Comparison of ENCODE assay signal across 8 mouse cellular contexts in the genomic region with DNA sequence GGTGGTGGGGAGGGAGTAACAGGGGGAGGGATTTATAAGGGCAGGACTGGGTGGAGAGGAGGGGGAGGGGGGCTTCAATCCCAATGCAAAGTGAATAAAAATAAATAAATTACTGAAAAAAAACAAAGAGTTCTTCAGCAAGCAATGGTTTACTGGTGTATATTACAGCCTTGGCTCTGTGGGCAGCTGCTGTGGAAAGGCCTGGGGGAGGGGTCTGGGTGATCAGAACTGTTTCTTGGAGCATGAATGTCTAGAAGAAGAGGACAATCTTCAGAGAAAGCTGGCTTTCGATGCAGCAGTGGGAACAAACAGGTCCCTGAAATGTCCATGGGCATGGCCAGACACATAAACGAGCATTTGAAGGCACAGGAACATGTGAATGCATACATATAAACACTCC. TPM values are rescaled to one million over a fixed set of nuclear protein-coding genes. Genes with fewer than 3 reads are reported as not detected.
DNase-seq lines count a peak whose midpoint lies in the region; ATAC-seq and TF ChIP-seq lines count a peak whose summit lies in the region.
"Not testable (repeated sequence)": the region's sequence is repeated elsewhere in the genome, so short reads cannot be mapped to it uniquely, and the experiment has no call there.

No protein-coding gene starts in this region.

- intact Hi-C loops in gastrocnemius, adult 2 months (cut with DNase I) = not testable (repeated sequence)

- H3K27ac ChIP-seq in gastrocnemius, adult 2 months = peak overlapping the region; percentile 90
- H3K27ac ChIP-seq in heart, postnatal 0 days (ENCODE audit: low read depth) = peak overlapping the region; percentile 96
- H3K27ac ChIP-seq in intestine, postnatal 0 days (ENCODE audit: low read depth, low read length) = 0 out of 2 replicates have a peak overlapping the region, but pooled peaks have one; percentile 78
- H3K27ac ChIP-seq in limb, embryonic 12.5 days = peak overlapping the region; percentile 81
- peak overlapping the region; percentile 89 for H3K27ac ChIP-seq in liver, embryonic 16.5 days (ENCODE audit: low read length)
- not testable (repeated sequence) for H3K27ac ChIP-seq in midbrain, embryonic 15.5 days
- peak overlapping the region; percentile 97 for H3K27ac ChIP-seq in stomach, embryonic 16.5 days (ENCODE audit: low read length)

- not testable (repeated sequence) for H3K36me3 ChIP-seq in heart, postnatal 0 days (replicated peaks; ENCODE audit: control insufficient read depth, insufficient read depth, low read length); intestine, postnatal 0 days (ENCODE audit: control insufficient read depth, insufficient read depth); limb, embryonic 12.5 days; liver, embryonic 16.5 days (ENCODE audit: control insufficient read depth, insufficient read depth); midbrain, embryonic 15.5 days (replicated peaks); stomach, embryonic 16.5 days (ENCODE audit: control insufficient read depth, insufficient read depth, low read length)

- H3K4me3 ChIP-seq in gastrocnemius, adult 2 months = peak overlapping the region; percentile 68
- H3K4me3 ChIP-seq in heart, postnatal 0 days (ENCODE audit: low read depth, low read length); intestine, postnatal 0 days (ENCODE audit: low read depth, low read length); limb, embryonic 12.5 days (replicated peaks); liver, embryonic 16.5 days (ENCODE audit: low read depth, low read length); midbrain, embryonic 15.5 days; stomach, embryonic 16.5 days (replicated peaks; ENCODE audit: low read length): not testable (repeated sequence)

- not testable (repeated sequence) for H3K27me3 ChIP-seq in heart, postnatal 0 days (ENCODE audit: control insufficient read depth, insufficient read depth, low read length); intestine, postnatal 0 days (replicated peaks; ENCODE audit: control insufficient read depth, insufficient read depth, low read length); limb, embryonic 12.5 days; liver, embryonic 16.5 days (ENCODE audit: control insufficient read depth, insufficient read depth, low read depth, low read length); midbrain, embryonic 15.5 days (replicated peaks); stomach, embryonic 16.5 days (ENCODE audit: control insufficient read depth, insufficient read depth, low read length)

- H3K4me2 ChIP-seq in heart, postnatal 0 days (ENCODE audit: low read depth, low read length) = 0 out of 2 replicates have a peak overlapping the region, but pooled peaks have one; percentile 66
- peak overlapping the region; percentile 58 for H3K4me2 ChIP-seq in intestine, postnatal 0 days (replicated peaks; ENCODE audit: low read depth)
- peak overlapping the region; percentile 60 for H3K4me2 ChIP-seq in limb, embryonic 12.5 days
- peak overlapping the region; percentile 57 for H3K4me2 ChIP-seq in liver, embryonic 16.5 days (ENCODE audit: low read depth, low read length)
- not testable (repeated sequence) for H3K4me2 ChIP-seq in midbrain, embryonic 15.5 days
- peak overlapping the region; percentile 60; the same call in 1 of the 2 replicates for H3K4me2 ChIP-seq in stomach, embryonic 16.5 days (ENCODE audit: low read depth, low read length)

- H3K9ac ChIP-seq in heart, postnatal 0 days (replicated peaks; ENCODE audit: low read depth, low read length); intestine, postnatal 0 days (ENCODE audit: low read depth, low read length); limb, embryonic 12.5 days (replicated peaks); liver, embryonic 16.5 days (ENCODE audit: low read depth, low read length); midbrain, embryonic 15.5 days; stomach, embryonic 16.5 days (ENCODE audit: low read length): not testable (repeated sequence)

- H3K9me3 ChIP-seq in heart, postnatal 0 days (replicated peaks; ENCODE audit: control insufficient read depth, low read length); intestine, postnatal 0 days (ENCODE audit: control insufficient read depth); limb, embryonic 12.5 days; liver, embryonic 16.5 days (replicated peaks; ENCODE audit: control insufficient read depth, low read length); midbrain, embryonic 15.5 days; stomach, embryonic 16.5 days (replicated peaks; ENCODE audit: control insufficient read depth, low read length): not testable (repeated sequence)

- TF ChIP-seq EP300 in heart, postnatal 0 days (IDR thresholded peaks at IDR 0.05; ENCODE audit: low read depth) = not testable (repeated sequence)

- peak; percentile 6 for DNase-seq in brain, embryonic 14.5 days (ENCODE audit: low read depth)
- DNase-seq in gastrocnemius, adult 2 months; heart, postnatal 0 days (ENCODE audit: low spot score): not testable (repeated sequence)

- TF ChIP-seq POLR2A in brain, embryonic 14.5 days (IDR thresholded peaks at IDR 0.05; ENCODE audit: borderline replicate concordance, extremely low read depth, insufficient read depth, insufficient read length, poor library complexity, severe bottlenecking) = not testable (repeated sequence)

- ATAC-seq in heart, postnatal 0 days (ENCODE audit: insufficient read depth, low read depth); intestine, postnatal 0 days; liver, embryonic 16.5 days (ENCODE audit: low read depth); stomach, embryonic 16.5 days (ENCODE audit: insufficient read depth, low FRiP score): not testable (repeated sequence)
- peak; percentile 32; the same call in 1 of the 2 replicates for ATAC-seq in limb, embryonic 12.5 days (ENCODE audit: insufficient number of reproducible peaks, insufficient read depth, low FRiP score, low TSS enrichment, low read depth)
- 0 out of 2 replicates have a peak, but pooled peaks have one; percentile 10 for ATAC-seq in midbrain, embryonic 15.5 days (replicated peaks)

- not testable (repeated sequence) for TF ChIP-seq CTCF in brain, embryonic 14.5 days (IDR thresholded peaks at IDR 0.05; ENCODE audit: borderline replicate concordance, extremely low read depth, insufficient read depth, insufficient read length); gastrocnemius, adult 2 months (IDR thresholded peaks at IDR 0.05); heart, postnatal 0 days (IDR thresholded peaks at IDR 0.05; ENCODE audit: low read depth); intestine, postnatal 0 days (IDR thresholded peaks at IDR 0.05; ENCODE audit: low read depth)

- 44% methylated on average over 2 of the region's 2 CpGs for WGBS in heart, postnatal 0 days
- WGBS in intestine, postnatal 0 days = 38% methylated on average over 2 of the region's 2 CpGs
- 47% methylated on average over 2 of the region's 2 CpGs for WGBS in limb, embryonic 12.5 days
- 38% methylated on average over 2 of the region's 2 CpGs for WGBS in liver, embryonic 16.5 days (ENCODE audit: insufficient replicate concordance)
- 56% methylated on average over 2 of the region's 2 CpGs for WGBS in midbrain, embryonic 15.5 days
- 38% methylated on average over 2 of the region's 2 CpGs for WGBS in stomach, embryonic 16.5 days

- H3K4me1 ChIP-seq in heart, postnatal 0 days (ENCODE audit: control insufficient read depth, insufficient read depth) = peaks cover 10% of the 10 kb centered on the region
- H3K4me1 ChIP-seq in intestine, postnatal 0 days (replicated peaks; ENCODE audit: control insufficient read depth, insufficient read depth, low read length); midbrain, embryonic 15.5 days: not testable (repeated sequence)
- H3K4me1 ChIP-seq in limb, embryonic 12.5 days (replicated peaks) = peaks cover 11% of the 10 kb centered on the region
- peaks cover 38% of the 10 kb centered on the region for H3K4me1 ChIP-seq in liver, embryonic 16.5 days (ENCODE audit: control insufficient read depth, low read depth, low read length)
- H3K4me1 ChIP-seq in stomach, embryonic 16.5 days (ENCODE audit: control insufficient read depth, insufficient read depth, low read length) = peaks cover 16% of the 10 kb centered on the region

RNA-seq across cellular contexts. Expression of a gene that starts 0.6 kb away (rescaled TPM):
- polyA plus RNA-seq in brain, embryonic 14.5 days (2012; rRNA removed) = 9.7 and 10.6 TPM in 2 replicates
- total RNA-seq in gastrocnemius, adult 2 months (2021) = 10 to 100 TPM; 10.1 to 28.6 TPM
- 183 and 212 TPM in 2 replicates for total RNA-seq in heart, postnatal 0 days (2014; rRNA removed; ENCODE audit: low replicate concordance)
- 101 and 112 TPM in 2 replicates for polyA plus RNA-seq in heart, postnatal 0 days (2015; fragmentation: Nextera tagmentation; extraction: Ambion mirVana)
- polyA plus RNA-seq in intestine, postnatal 0 days (2015; fragmentation: Nextera tagmentation; extraction: Ambion mirVana) = 61.7 and 71.6 TPM in 2 replicates
- 28.9 TPM in 2 replicates for polyA plus RNA-seq in limb, embryonic 12.5 days (2016; fragmentation: Nextera tagmentation; extraction: Ambion mirVana)
- polyA plus RNA-seq in liver, embryonic 16.5 days (2015; fragmentation: Nextera tagmentation; extraction: Ambion mirVana) = 139 and 163 TPM in 2 replicates
- polyA plus RNA-seq in midbrain, embryonic 15.5 days (2015; fragmentation: Nextera tagmentation; extraction: Ambion mirVana) = 11.2 and 14.0 TPM in 2 replicates
- 132 and 144 TPM in 2 replicates for polyA plus RNA-seq in stomach, embryonic 16.5 days (2015; fragmentation: Nextera tagmentation; extraction: Ambion mirVana)

RNA-seq across cellular contexts. Expression of a gene that starts 21.6 kb away (rescaled TPM):
- polyA plus RNA-seq in brain, embryonic 14.5 days (2012; rRNA removed) = 26.1 and 29.6 TPM in 2 replicates
- 1 to 10 TPM; 4.7 to 5.2 TPM for total RNA-seq in gastrocnemius, adult 2 months (2021)
- total RNA-seq in heart, postnatal 0 days (2014; rRNA removed; ENCODE audit: low replicate concordance) = 3.9 and 8.6 TPM in 2 replicates
- 2.3 and 2.7 TPM in 2 replicates for polyA plus RNA-seq in heart, postnatal 0 days (2015; fragmentation: Nextera tagmentation; extraction: Ambion mirVana)
- polyA plus RNA-seq in intestine, postnatal 0 days (2015; fragmentation: Nextera tagmentation; extraction: Ambion mirVana) = 2.6 and 3.9 TPM in 2 replicates
- polyA plus RNA-seq in limb, embryonic 12.5 days (2016; fragmentation: Nextera tagmentation; extraction: Ambion mirVana) = 13.1 and 15.3 TPM in 2 replicates
- polyA plus RNA-seq in liver, embryonic 16.5 days (2015; fragmentation: Nextera tagmentation; extraction: Ambion mirVana) = 1.2 TPM in 2 replicates
- 6.5 and 7.0 TPM in 2 replicates for polyA plus RNA-seq in midbrain, embryonic 15.5 days (2015; fragmentation: Nextera tagmentation; extraction: Ambion mirVana)
- 6.9 and 7.0 TPM in 2 replicates for polyA plus RNA-seq in stomach, embryonic 16.5 days (2015; fragmentation: Nextera tagmentation; extraction: Ambion mirVana)

RNA-seq across cellular contexts. Expression of a gene that starts 42.3 kb away (rescaled TPM):
- 53.9 and 59.5 TPM in 2 replicates for polyA plus RNA-seq in brain, embryonic 14.5 days (2012; rRNA removed)
- total RNA-seq in gastrocnemius, adult 2 months (2021) = 10 to 100 TPM; 23.4 to 24.0 TPM
- 44.4 and 47.2 TPM in 2 replicates for total RNA-seq in heart, postnatal 0 days (2014; rRNA removed; ENCODE audit: low replicate concordance)
- polyA plus RNA-seq in heart, postnatal 0 days (2015; fragmentation: Nextera tagmentation; extraction: Ambion mirVana) = 12.6 and 13.7 TPM in 2 replicates
- polyA plus RNA-seq in intestine, postnatal 0 days (2015; fragmentation: Nextera tagmentation; extraction: Ambion mirVana) = 10.5 and 11.6 TPM in 2 replicates
- 26.6 and 28.1 TPM in 2 replicates for polyA plus RNA-seq in limb, embryonic 12.5 days (2016; fragmentation: Nextera tagmentation; extraction: Ambion mirVana)
- 7.8 and 11.6 TPM in 2 replicates for polyA plus RNA-seq in liver, embryonic 16.5 days (2015; fragmentation: Nextera tagmentation; extraction: Ambion mirVana)
- polyA plus RNA-seq in midbrain, embryonic 15.5 days (2015; fragmentation: Nextera tagmentation; extraction: Ambion mirVana) = 22.5 and 24.6 TPM in 2 replicates
- polyA plus RNA-seq in stomach, embryonic 16.5 days (2015; fragmentation: Nextera tagmentation; extraction: Ambion mirVana) = 17.5 and 24.0 TPM in 2 replicates

RNA-seq across cellular contexts. Expression of a gene that starts 45.5 kb away (rescaled TPM):
- polyA plus RNA-seq in brain, embryonic 14.5 days (2012; rRNA removed) = 353 and 477 TPM in 2 replicates
- 100 to 1,000 TPM; 176 to 198 TPM for total RNA-seq in gastrocnemius, adult 2 months (2021)
- 256 and 302 TPM in 2 replicates for total RNA-seq in heart, postnatal 0 days (2014; rRNA removed; ENCODE audit: low replicate concordance)
- 274 and 296 TPM in 2 replicates for polyA plus RNA-seq in heart, postnatal 0 days (2015; fragmentation: Nextera tagmentation; extraction: Ambion mirVana)
- 308 and 311 TPM in 2 replicates for polyA plus RNA-seq in intestine, postnatal 0 days (2015; fragmentation: Nextera tagmentation; extraction: Ambion mirVana)
- 316 and 330 TPM in 2 replicates for polyA plus RNA-seq in limb, embryonic 12.5 days (2016; fragmentation: Nextera tagmentation; extraction: Ambion mirVana)
- polyA plus RNA-seq in liver, embryonic 16.5 days (2015; fragmentation: Nextera tagmentation; extraction: Ambion mirVana) = 138 and 157 TPM in 2 replicates
- 357 and 395 TPM in 2 replicates for polyA plus RNA-seq in midbrain, embryonic 15.5 days (2015; fragmentation: Nextera tagmentation; extraction: Ambion mirVana)
- 277 and 282 TPM in 2 replicates for polyA plus RNA-seq in stomach, embryonic 16.5 days (2015; fragmentation: Nextera tagmentation; extraction: Ambion mirVana)
